ENCODE assay signal across 15 mouse cellular contexts in genomic region chr2:178769001-178769400, GRCm38 (mm10).
DNase-seq lines count a peak whose midpoint lies in the region; ATAC-seq lines count a peak whose summit lies in the region.
"Had no signal": no experiment of that assay in that cellular context is flagged by ENCODE, and none has a peak within 500 bp of the region (broad histone marks: within the 10 kb centered on the region; RNA-seq: fewer than 3 reads in every experiment).

No protein-coding gene starts in this region.

- H3K27ac ChIP-seq in intestine, embryonic 16.5 days (ENCODE audit: low read length): no peak overlapping the region
- H3K27ac ChIP-seq in forebrain, embryonic 13.5 days: no peak overlapping the region
- H3K27ac ChIP-seq: embryonic facial prominence, embryonic 12.5 days; hindbrain, embryonic 15.5 days had no signal

- DNase-seq in left cerebral cortex, postnatal 4 days: peak; percentile 69
- no peak for DNase-seq in left cerebral cortex, postnatal 36 days (ENCODE audit: low spot score in 2 of 2)
- peak; percentile 21 for DNase-seq in cerebellum, adult 11-12 months
- peak; percentile 30 for DNase-seq in cerebellum, adult 9-10 months
- peak; percentile 69 to 78 for DNase-seq in cerebellum, postnatal 25 days
- DNase-seq in right cerebral cortex, postnatal 25 days: no peak
- DNase-seq: adrenal gland, postnatal 10 days; gastrocnemius, postnatal 14 days had no signal

- intact Hi-C loops in left cerebral cortex, postnatal 4 days (cut with DNase I): no loop called here
- intact Hi-C loops in left cerebral cortex, postnatal 36 days (cut with DNase I): no loop called here

- no peak for ATAC-seq in intestine, embryonic 16.5 days
- no peak for ATAC-seq in forebrain, embryonic 13.5 days
- ATAC-seq: forebrain, embryonic 16.5 days; intestine, postnatal 0 days had no signal

- 79% methylated on average over 4 of the region's 4 CpGs for WGBS in intestine, embryonic 16.5 days
- WGBS in forebrain, embryonic 13.5 days: 87% methylated on average over 4 of the region's 4 CpGs

- H3K27me3 ChIP-seq in intestine, embryonic 16.5 days (replicated peaks; ENCODE audit: control insufficient read depth, insufficient read depth, low read length): no peaks in the 10 kb centered on the region
- no peaks in the 10 kb centered on the region for H3K27me3 ChIP-seq in forebrain, embryonic 13.5 days
- H3K27me3 ChIP-seq: embryonic facial prominence, embryonic 12.5 days; heart, embryonic 12.5 days; hindbrain, embryonic 15.5 days had no signal

- H3K4me2 ChIP-seq in intestine, embryonic 16.5 days (ENCODE audit: low read depth, low read length): no peak overlapping the region
- H3K4me2 ChIP-seq in forebrain, embryonic 13.5 days: no peak overlapping the region
- H3K4me2 ChIP-seq: embryonic facial prominence, embryonic 12.5 days; heart, embryonic 12.5 days; hindbrain, embryonic 15.5 days had no signal

- H3K4me1 ChIP-seq in intestine, embryonic 16.5 days (ENCODE audit: control insufficient read depth, insufficient read depth, low read length): no peaks in the 10 kb centered on the region
- peaks cover 5% of the 10 kb centered on the region; the same call in 1 of the 2 replicates for H3K4me1 ChIP-seq in forebrain, embryonic 13.5 days
- H3K4me1 ChIP-seq: embryonic facial prominence, embryonic 12.5 days; hindbrain, embryonic 15.5 days had no signal

- no peaks in the 10 kb centered on the region for H3K9me3 ChIP-seq in intestine, embryonic 16.5 days (ENCODE audit: control insufficient read depth, low read length)
- H3K9me3 ChIP-seq in forebrain, embryonic 13.5 days (replicated peaks): no peaks in the 10 kb centered on the region
- H3K9me3 ChIP-seq: embryonic facial prominence, embryonic 12.5 days; heart, embryonic 12.5 days; hindbrain, embryonic 15.5 days had no signal

- H3K9ac ChIP-seq in intestine, embryonic 16.5 days (ENCODE audit: low read depth, low read length): no peak overlapping the region
- H3K9ac ChIP-seq in forebrain, embryonic 13.5 days: no peak overlapping the region
- H3K9ac ChIP-seq: embryonic facial prominence, embryonic 12.5 days; heart, embryonic 12.5 days; hindbrain, embryonic 15.5 days had no signal

- H3K36me3 ChIP-seq in intestine, embryonic 16.5 days (ENCODE audit: control insufficient read depth, insufficient read depth, low read length): no peaks in the 10 kb centered on the region
- no peaks in the 10 kb centered on the region for H3K36me3 ChIP-seq in forebrain, embryonic 13.5 days (ENCODE audit: poor library complexity, severe bottlenecking)
- H3K36me3 ChIP-seq: embryonic facial prominence, embryonic 12.5 days; heart, embryonic 12.5 days; hindbrain, embryonic 15.5 days had no signal

- H3K4me3 ChIP-seq in intestine, embryonic 16.5 days (ENCODE audit: low read length): no peak overlapping the region
- H3K4me3 ChIP-seq in forebrain, embryonic 13.5 days: no peak overlapping the region
- H3K4me3 ChIP-seq: embryonic facial prominence, embryonic 12.5 days; heart, embryonic 12.5 days; hindbrain, embryonic 15.5 days had no signal

Comparison
In these comparisons a context has a peak if more than half of its experiments do, and no peak if none do; other contexts are left out.
1. DNase-seq: peak in left cerebral cortex, postnatal 4 days (single experiment), cerebellum, adult 11-12 months (single experiment), cerebellum, adult 9-10 months (single experiment) and cerebellum, postnatal 25 days (2 of 2); none in left cerebral cortex, postnatal 36 days (0 of 2) and right cerebral cortex, postnatal 25 days (single experiment).